Mouse (Mus musculus) layer of hippocampus, adult 2 months (tissue): ENCODE measurements at regions not wholly inside any gene's neighbourhood (a gene's known extent, or its start where the extent isn't known, plus 50 kb on each side); places are given as distances from the start of the nearest gene placed in this dataset.

ENCODE experiments used
- DNase-seq, 2 experiments: peaks; one replicate each; pipeline ENCODE4 v3.0.0; 2022; ENCODE audit warnings: low spot score in 2 of 2
- H3K27ac ChIP-seq: fragments of 200-600 bp; 2 replicates; pipeline ENCODE4 v1.8.1; 2022
- H3K4me3 ChIP-seq: fragments of 200-600 bp; 2 replicates; pipeline ENCODE4 v1.8.1; 2022; ENCODE audit warnings: mild to moderate bottlenecking
- CTCF ChIP-seq: fragments of 200-600 bp; conservative IDR thresholded peaks from 2 replicates; pipeline ENCODE4 v1.8.1; 2022; ENCODE audit warnings: antibody characterized with exemption, mild to moderate bottlenecking, moderate library complexity

- TF ChIP-seq CTCF: no peak
- Histone ChIP-seq H3K27ac (no peak overlapping the region), H3K4me3 (no peak overlapping the region)
- DNase-seq: peak in 1 of 2 experiments; percentile 17
Observed at GRCm38 (mm10) chr4:91093885-91094284, 306.7 kb downstream of the Elavl2 start.

GRCm38 (mm10) chr4:91092323-91092722 lies 308.3 kb downstream of the Elavl2 start:
- no peak for TF ChIP-seq CTCF
- peak in 1 of 2 experiments; percentile 25 for DNase-seq
- Histone ChIP-seq H3K4me3 (no peak overlapping the region), H3K27ac (no peak overlapping the region)

GRCm38 (mm10) chr4:91091910-91092309 lies 308.7 kb downstream of the Elavl2 start:
- Histone ChIP-seq H3K27ac (no peak overlapping the region), H3K4me3 (no peak overlapping the region)
- no peak for DNase-seq
- TF ChIP-seq CTCF: no peak

- DNase-seq: no peak
- peak; percentile 75 for TF ChIP-seq CTCF
- Histone ChIP-seq H3K4me3 (no peak overlapping the region), H3K27ac (no peak overlapping the region)
Observed at GRCm38 (mm10) chr4:91083950-91084349, 316.6 kb downstream of the Elavl2 start.

- TF ChIP-seq CTCF: no peak
- DNase-seq: no peak
- Histone ChIP-seq H3K27ac (no peak overlapping the region), H3K4me3 (no peak overlapping the region)
Observed at GRCm38 (mm10) chr4:91081447-91081846, 319.1 kb downstream of the Elavl2 start.

GRCm38 (mm10) chr4:91080620-91081441 lies 319.8 kb downstream of the Elavl2 start:
- peak in 1 of 2 experiments; percentile 17 for DNase-seq
- H3K4me3 ChIP-seq: no peak overlapping the region
- no peak overlapping the region for H3K27ac ChIP-seq
- TF ChIP-seq CTCF: no peak

- no peak overlapping the region for H3K4me3 ChIP-seq
- no peak for DNase-seq
- TF ChIP-seq CTCF: no peak
- no peak overlapping the region for H3K27ac ChIP-seq
Observed at GRCm38 (mm10) chr4:91071263-91071662, 329.3 kb downstream of the Elavl2 start.

GRCm38 (mm10) chr4:91060933-91061332 lies 339.7 kb downstream of the Elavl2 start:
- Histone ChIP-seq H3K4me3 (no peak overlapping the region), H3K27ac (no peak overlapping the region)
- DNase-seq: no peak
- no peak for TF ChIP-seq CTCF

- no peak overlapping the region for H3K27ac ChIP-seq
- TF ChIP-seq CTCF: no peak
- DNase-seq: no peak
- no peak overlapping the region for H3K4me3 ChIP-seq
Observed at GRCm38 (mm10) chr4:91051913-91052312, 348.7 kb downstream of the Elavl2 start.

GRCm38 (mm10) chr4:91029462-91029861 lies 371.1 kb downstream of the Elavl2 start:
- no peak for DNase-seq
- no peak for TF ChIP-seq CTCF
- Histone ChIP-seq H3K4me3 (no peak overlapping the region), H3K27ac (no peak overlapping the region)

GRCm38 (mm10) chr4:91028013-91028626 lies 372.5 kb downstream of the Elavl2 start:
- DNase-seq: no peak
- TF ChIP-seq CTCF: no peak
- no peak overlapping the region for H3K4me3 ChIP-seq
- H3K27ac ChIP-seq: no peak overlapping the region

- DNase-seq: no peak
- no peak overlapping the region for H3K27ac ChIP-seq
- no peak for TF ChIP-seq CTCF
- H3K4me3 ChIP-seq: no peak overlapping the region
Observed at GRCm38 (mm10) chr4:90996388-90997092, 404.0 kb downstream of the Elavl2 start.

- no peak for TF ChIP-seq CTCF
- peak in 1 of 2 experiments; percentile 6 for DNase-seq
- H3K27ac ChIP-seq: no peak overlapping the region
- H3K4me3 ChIP-seq: no peak overlapping the region
Observed at GRCm38 (mm10) chr4:90964658-90965057, 435.9 kb downstream of the Elavl2 start.
